Mouse (Mus musculus) right cerebral cortex, postnatal 10 days (tissue): ENCODE measurements around the gene Tmem254b.
"Not testable (repeated sequence)": the region's sequence is repeated elsewhere in the genome, so short reads cannot be mapped to it uniquely, and the experiment has no call there.

ENCODE experiments used
- DNase-seq, 2 experiments: peaks; one replicate each; pipeline ENCODE4 v3.0.0; 2021; ENCODE audit warnings: low spot score in 2 of 2

Gene Tmem254b

DNA sequence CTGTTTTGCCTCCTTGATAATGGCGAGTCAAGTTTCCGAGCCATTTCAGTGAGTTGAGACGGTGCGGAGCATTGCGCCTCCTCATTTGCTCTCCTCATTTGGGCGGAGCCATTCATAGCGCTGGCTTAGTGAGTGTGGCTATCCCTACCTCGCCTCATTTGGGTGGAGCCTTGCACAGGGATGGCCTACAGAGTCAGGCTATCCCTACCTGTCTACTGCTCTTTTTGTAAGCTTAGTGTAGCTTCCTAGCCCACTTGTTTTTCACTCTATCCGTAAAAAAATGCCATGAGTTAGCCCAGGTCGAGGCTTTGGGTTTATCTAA is at the start of gene Tmem254b:
Tmem254b (minus strand) TSS at position 116 of the 322 bp plus-strand sequence.
- DNase-seq: not testable (repeated sequence)

GRCm38 (mm10) chr14:26237183-26237582 is 30.3 kb upstream of the Tmem254b start:
- DNase-seq: not testable (repeated sequence)

DNA sequence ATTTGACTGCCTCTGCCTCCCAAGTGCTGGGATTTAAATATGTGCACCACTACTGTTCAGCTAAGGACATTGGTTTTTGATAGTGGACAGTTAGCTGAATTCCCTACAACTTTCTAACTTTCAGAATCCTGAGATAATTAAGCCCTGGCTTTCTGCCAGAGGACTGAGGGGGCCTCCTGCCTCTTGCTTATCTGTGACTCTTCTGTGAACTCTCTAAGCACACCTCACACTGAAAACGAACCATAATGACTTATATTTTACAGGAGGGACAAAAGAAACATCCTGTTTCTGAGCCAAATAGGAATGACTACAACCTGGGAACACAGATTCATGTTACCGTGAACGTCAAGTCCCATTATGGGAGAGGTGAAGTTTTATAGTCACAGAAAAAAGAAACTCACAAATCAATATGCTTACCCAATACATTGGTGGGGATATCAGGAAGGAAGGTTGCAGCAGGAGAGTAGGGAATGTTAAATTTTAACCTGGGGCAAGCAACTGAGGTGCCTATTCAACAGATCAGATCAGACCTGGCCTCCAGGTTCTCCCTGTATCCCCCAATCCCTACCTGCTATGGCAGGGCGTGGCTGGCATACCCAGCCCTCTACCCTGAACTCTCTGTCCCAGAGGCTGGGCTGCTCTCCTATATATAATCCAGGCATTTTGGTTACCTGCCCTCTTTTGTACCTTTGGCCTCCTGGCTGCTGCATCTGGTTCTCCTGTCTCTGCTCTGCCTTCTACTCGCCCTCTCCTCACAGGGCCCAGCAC is 9.6 kb upstream of the Tmem254b start:
- DNase-seq: not testable (repeated sequence)

DNA sequence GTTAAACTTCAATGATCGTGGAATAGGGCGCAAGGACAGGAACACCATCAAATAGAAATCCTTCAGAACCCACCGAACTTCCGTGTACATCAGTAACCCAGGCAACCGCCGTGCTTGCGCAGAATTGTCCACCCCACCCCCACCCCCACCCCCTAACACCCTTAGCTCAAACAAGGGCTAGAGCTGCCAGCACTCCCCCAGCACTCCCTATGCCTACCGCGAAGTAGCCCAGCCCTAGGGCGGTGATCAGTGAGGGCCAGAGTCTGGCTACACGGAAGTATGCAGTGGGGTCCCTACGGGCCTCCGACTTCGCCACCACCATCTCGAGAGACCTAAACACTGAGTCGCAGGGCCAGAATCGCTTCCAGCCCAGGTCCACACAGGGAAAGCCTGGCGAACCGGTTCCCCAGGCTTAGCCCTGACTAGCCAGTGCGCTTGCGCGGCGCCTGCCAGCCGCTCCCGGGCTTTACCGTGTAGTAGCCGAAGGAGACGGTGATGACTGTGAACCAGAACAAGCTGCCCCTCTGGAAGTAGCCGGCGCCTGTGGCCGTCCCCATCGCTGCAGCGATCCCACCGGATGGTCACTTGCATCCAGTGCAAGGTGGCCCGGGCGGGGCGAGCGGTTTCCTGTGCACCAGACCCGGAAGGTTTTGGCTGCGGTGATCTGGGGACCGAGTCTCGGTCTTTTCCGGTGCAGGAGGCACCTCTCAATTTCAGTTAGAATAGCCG is 480 bp downstream of the Tmem254b start:
- DNase-seq: not testable (repeated sequence)

- not testable (repeated sequence) for DNase-seq
Measured at GRCm38 (mm10) chr14:26197851-26198250, 9.0 kb downstream of the Tmem254b start.

GRCm38 (mm10) chr14:26188361-26188760 is 18.5 kb downstream of the Tmem254b start:
- DNase-seq: not testable (repeated sequence)

DNA sequence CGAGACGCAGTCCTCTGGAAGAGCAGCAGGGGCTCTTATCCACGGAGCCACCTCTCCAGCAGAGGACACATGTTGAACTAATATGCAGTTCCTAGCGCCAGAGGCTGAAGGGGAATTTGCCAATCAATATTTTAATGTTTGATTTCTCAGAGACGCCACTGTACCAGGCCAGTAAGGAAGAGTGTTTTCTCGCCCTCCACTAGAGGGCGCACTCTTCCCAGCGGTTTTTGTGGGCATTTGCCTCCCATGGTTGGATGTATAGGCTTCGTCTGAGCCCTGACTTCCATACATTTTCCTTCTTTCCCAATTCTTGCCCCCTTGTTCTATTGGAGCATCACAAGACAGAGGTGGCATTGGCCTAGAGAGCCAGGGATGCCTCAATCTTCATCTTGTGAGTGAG is 20.2 kb downstream of the Tmem254b start:
- DNase-seq: not testable (repeated sequence)

- DNase-seq: not testable (repeated sequence)
Measured at GRCm38 (mm10) chr14:26182380-26182779, 24.5 kb downstream of the Tmem254b start, which contains the start of gene Plac9b. Gene Plac9b (minus strand): TSS chr14:26182480.

DNA sequence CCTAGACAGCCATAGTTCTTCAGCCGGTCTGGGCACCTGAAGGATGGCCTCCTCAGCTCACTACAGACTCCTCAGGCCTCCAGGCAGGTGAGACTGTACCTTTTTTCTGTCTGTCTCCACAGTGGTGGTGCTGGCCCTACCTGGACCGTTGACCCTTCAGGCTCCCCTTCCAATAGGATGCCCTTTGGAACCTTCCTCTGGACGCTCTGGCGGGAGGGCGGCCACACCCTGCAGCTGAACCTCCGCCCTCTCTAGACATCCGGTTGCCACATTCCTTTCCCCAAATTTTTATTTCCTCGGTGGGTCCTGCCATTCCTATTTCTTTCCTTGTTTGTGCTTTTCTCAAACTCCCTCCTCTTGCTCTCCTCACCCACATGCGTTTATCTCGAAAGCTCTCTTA is 25.2 kb downstream of the Tmem254b start:
- DNase-seq: not testable (repeated sequence)

DNA sequence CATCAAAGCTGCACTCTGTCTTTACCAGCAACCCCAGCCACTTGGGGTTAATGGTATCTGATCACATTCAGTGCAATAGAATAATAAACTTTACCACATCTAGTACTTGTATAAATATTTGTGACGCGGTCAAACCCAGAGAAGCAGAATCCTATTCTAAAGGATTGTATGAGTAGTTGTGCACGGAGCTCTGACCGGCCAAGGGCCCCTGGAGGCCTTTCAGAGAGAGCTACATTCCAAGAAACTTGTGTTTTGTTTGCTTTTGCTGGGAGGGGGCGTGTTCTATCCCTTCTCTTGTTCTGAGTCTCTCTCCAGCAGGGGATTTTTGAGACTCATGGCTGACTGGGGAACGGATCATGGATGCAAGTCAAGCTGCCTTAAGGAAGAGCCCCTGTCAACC is 31.8 kb downstream of the Tmem254b start:
- not testable (repeated sequence) for DNase-seq

GRCm38 (mm10) chr14:26173955-26174354 is 32.9 kb downstream of the Tmem254b start:
- not testable (repeated sequence) for DNase-seq

- not testable (repeated sequence) for DNase-seq
Measured at GRCm38 (mm10) chr14:26165266-26165665, 41.6 kb downstream of the Tmem254b start.

GRCm38 (mm10) chr14:26162423-26162822 is 44.4 kb downstream of the Tmem254b start:
- DNase-seq: not testable (repeated sequence)

DNA sequence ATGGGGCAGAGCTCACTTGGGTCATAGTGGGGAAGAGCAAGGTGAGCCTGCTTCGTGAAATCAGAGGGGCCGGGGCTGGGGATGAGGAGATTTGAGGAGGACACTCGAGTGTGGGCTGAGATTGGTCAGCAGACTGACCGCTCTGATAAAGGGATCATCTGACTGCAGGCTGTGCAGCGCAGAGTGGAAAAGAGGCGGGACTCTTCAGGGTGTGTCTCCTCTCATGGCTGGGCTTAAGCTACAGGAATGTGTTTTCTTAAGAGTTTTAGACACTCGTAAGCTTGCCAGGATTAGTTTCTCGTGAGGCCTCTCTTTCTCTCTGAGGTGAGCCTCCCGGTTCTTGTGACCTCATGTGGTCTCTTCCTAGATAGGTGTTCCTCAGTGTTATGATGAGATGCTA is 45.7 kb downstream of the Tmem254b start:
- not testable (repeated sequence) for DNase-seq

DNA sequence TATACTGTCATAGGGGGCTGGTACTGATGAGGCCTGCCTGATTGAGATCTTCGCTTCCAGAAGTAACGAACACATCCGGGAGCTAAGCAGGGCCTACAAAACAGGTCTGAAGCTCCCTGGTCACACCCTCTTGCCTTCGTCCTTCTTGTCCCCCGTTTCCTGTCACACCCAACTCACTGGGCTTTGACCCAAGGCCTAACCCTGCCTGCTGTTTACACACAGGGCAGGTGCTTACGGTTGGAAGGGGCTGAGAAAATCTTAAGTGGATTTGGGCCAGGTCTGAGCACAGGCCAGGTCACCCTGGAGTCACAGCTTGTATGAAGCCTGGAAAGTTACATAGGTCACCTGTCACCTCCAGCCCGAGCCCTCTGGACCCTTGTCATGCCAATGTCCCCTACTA is 50.8 kb downstream of the Tmem254b start:
- DNase-seq: not testable (repeated sequence)
